Mouse (Mus musculus) spleen, adult 2 months (tissue): ENCODE data around the gene Shc1. TPM values are rescaled to one million over a fixed set of nuclear protein-coding genes. Genes with fewer than 3 reads are reported as not detected.

Experiments
- DNase-seq, 2 experiments: peaks; one replicate each; pipeline versions ENCODE4 v3.0.0 to v3.0.0-alpha.2; 2012 to 2021; ENCODE audit warnings: low spot score in 2 of 2, low read depth in 1 of 2
- H3K27ac ChIP-seq: fragments of 200-500 bp; 2 replicates; pipeline ENCODE4 v1.5.1; 2012; ENCODE audit warnings: low read length, inconsistent platforms; ENCODE audit not compliant: insufficient read depth
- H3K27me3 ChIP-seq: fragments of 200-500 bp; 2 replicates; pipeline ENCODE4 v1.6.1; 2012; ENCODE audit warnings: mild to moderate bottlenecking, moderate library complexity, low read length, inconsistent platforms; ENCODE audit not compliant: control insufficient read depth, insufficient read depth
- H3K36me3 ChIP-seq: fragments of 200-500 bp; 2 replicates; pipeline ENCODE4 v1.6.1; 2012; ENCODE audit warnings: mild to moderate bottlenecking, low read length, inconsistent platforms; ENCODE audit not compliant: control insufficient read depth, insufficient read depth
- H3K4me1 ChIP-seq: fragments of 200-500 bp; 2 replicates; pipeline ENCODE4 v1.6.1; 2011; ENCODE audit warnings: inconsistent platforms; ENCODE audit not compliant: control insufficient read depth, insufficient read depth, insufficient read length
- H3K4me3 ChIP-seq: fragments of 200-500 bp; 2 replicates; pipeline ENCODE4 v1.5.1; 2011; ENCODE audit warnings: mild to moderate bottlenecking, inconsistent platforms; ENCODE audit not compliant: insufficient read depth, insufficient read length; ENCODE audit errors: extremely low read depth
- CTCF ChIP-seq: fragments of 200-500 bp; IDR thresholded peaks from 2 replicates; pipeline ENCODE4 v1.5.1; 2011; ENCODE audit warnings: mild to moderate bottlenecking, inconsistent platforms; ENCODE audit not compliant: insufficient read depth, insufficient read length, insufficient replicate concordance; ENCODE audit errors: extremely low read depth
- POLR2A ChIP-seq: fragments of 200-500 bp; IDR thresholded peaks from 2 replicates; pipeline ENCODE4 v1.6.1; 2011; ENCODE audit warnings: low read depth, low read length, inconsistent platforms
- WGBS: fragments of 180-500 bp; shearing (Covaris S2); methylation state at CpG from one replicate; pipeline ENCODE4 v1.1.7; 2018; 5-methylcytosine and 5-hydroxymethylcytosine counted together
- polyA plus RNA-seq: library from polyadenylated mRNA; depleted of rRNA; stranded (reverse); fragments of >200 nt; gene quantifications from 2 replicates; pipeline ENCODE4 v1.2.3, GENCODE M21; 2012

Shc1 gene
- polyA plus RNA-seq, 1 experiment, result 49.0 TPM

GRCm38 (mm10) chr3:89435041-89435440 lies 16.8 kb downstream of the Shc1 start:
- WGBS, result 95% methylated on average over 7 of the region's 7 CpGs

GRCm38 (mm10) chr3:89436176-89437113 lies 18.2 kb downstream of the Shc1 start, which contains the start of gene Pbxip1:
Gene Pbxip1, plus strand, starts transcription at chr3:89436706.
- DNase-seq, result peak; percentile 68 to 70
- Histone ChIP-seq H3K27me3 (no peaks in the 10 kb centered on the region), H3K36me3 (peaks cover 13% of the 10 kb centered on the region), H3K27ac (peak within 1 kb of the TSS; percentile 87), H3K4me3 (peak within 1 kb of the TSS; percentile 86), H3K4me1 (peaks cover 7% of the 10 kb centered on the region; the same call in 1 of the 2 replicates)
- WGBS, result 7% methylated on average over 16 of the region's 16 CpGs
- TF ChIP-seq POLR2A, result peak; percentile 44; the same call in 1 of the 2 replicates
- TF ChIP-seq CTCF, result no peak

More at GRCm38 (mm10) chr3:89435041-89435440, 16.8 kb downstream of the Shc1 start:
- no peak for TF ChIP-seq CTCF
- no peak for TF ChIP-seq POLR2A
- Histone ChIP-seq H3K4me1 (peaks cover 10% of the 10 kb centered on the region; the same call in 1 of the 2 replicates), H3K4me3 (no peak overlapping the region), H3K36me3 (peaks cover 13% of the 10 kb centered on the region), H3K27me3 (no peaks in the 10 kb centered on the region), H3K27ac (no peak overlapping the region)
- DNase-seq, result no peak

GRCm38 (mm10) chr3:89437269-89437668 lies 19.0 kb downstream of the Shc1 start:
- H3K36me3 ChIP-seq, result peaks cover 16% of the 10 kb centered on the region
- peak; percentile 42 to 59 for DNase-seq
- peak overlapping the region; percentile 86 for H3K4me3 ChIP-seq
- 6% methylated on average over 5 of the region's 5 CpGs for WGBS
- no peaks in the 10 kb centered on the region for H3K27me3 ChIP-seq
- H3K27ac ChIP-seq, result peak overlapping the region; percentile 87
- H3K4me1 ChIP-seq, result peaks cover 7% of the 10 kb centered on the region; the same call in 1 of the 2 replicates
- TF ChIP-seq CTCF (no peak), POLR2A (no peak)

- H3K27me3 ChIP-seq, result no peaks in the 10 kb centered on the region
- H3K4me1 ChIP-seq, result peaks cover 7% of the 10 kb centered on the region; the same call in 1 of the 2 replicates
- TF ChIP-seq POLR2A, result no peak
- no peak for TF ChIP-seq CTCF
- no peak for DNase-seq
- H3K36me3 ChIP-seq, result peaks cover 28% of the 10 kb centered on the region
- no peak overlapping the region for H3K4me3 ChIP-seq
- WGBS, result 99% methylated on average over 2 of the region's 2 CpGs
- no peak overlapping the region for H3K27ac ChIP-seq
Observed at GRCm38 (mm10) chr3:89440691-89441090, 22.4 kb downstream of the Shc1 start.

- Histone ChIP-seq H3K4me1 (no peaks in the 10 kb centered on the region), H3K36me3 (peaks cover 34% of the 10 kb centered on the region), H3K27me3 (no peaks in the 10 kb centered on the region), H3K27ac (0 out of 2 replicates have a peak overlapping the region, but pooled peaks have one; percentile 3), H3K4me3 (no peak overlapping the region)
- no peak for DNase-seq
- 46% methylated on average over 13 of the region's 13 CpGs for WGBS
- no peak for TF ChIP-seq CTCF
- no peak for TF ChIP-seq POLR2A
Observed at GRCm38 (mm10) chr3:89448720-89449537, 30.7 kb downstream of the Shc1 start.

GRCm38 (mm10) chr3:89449541-89449940 lies 31.3 kb downstream of the Shc1 start:
- TF ChIP-seq CTCF (peak; percentile 82; the same call in 1 of the 2 replicates), POLR2A (no peak)
- Histone ChIP-seq H3K4me3 (no peak overlapping the region), H3K27me3 (no peaks in the 10 kb centered on the region), H3K36me3 (peaks cover 31% of the 10 kb centered on the region), H3K4me1 (no peaks in the 10 kb centered on the region), H3K27ac (no peak overlapping the region)
- peak in 1 of 2 experiments; percentile 61 for DNase-seq
- 20% methylated on average over 7 of the region's 7 CpGs for WGBS
